Mouse (Mus musculus): ENCODE results near the gene Ctsa. TPM values are rescaled to one million over a fixed set of nuclear protein-coding genes. Genes with fewer than 3 reads are reported as not detected.

Gene Ctsa
- 36.8 TPM for polyA plus RNA-seq (2014; fragmentation: Illumina TruSeq; extraction: RNeasy Lipid Tissue Mini Kit (QIAGEN cat#74804))

GRCm38 (mm10) chr2:164832748-164833301 lies at the start of gene Ctsa:
Gene Ctsa, plus strand, starts transcription at chr2:164832873.

GRCm38 (mm10) chr2:164785481-164786387 lies 46.9 kb upstream of the Ctsa start, which contains the start of gene Snx21:
Gene Snx21, plus strand, starts transcription at chr2:164785823.

GRCm38 (mm10) chr2:164804533-164805331 lies 27.9 kb upstream of the Ctsa start, which contains the start of the genes Acot8 and Zswim3:
Gene Acot8, minus strand, starts transcription at chr2:164804882.
Gene Zswim3, plus strand, starts transcription at chr2:164805098.

GRCm38 (mm10) chr2:164822636-164823165 lies 10.0 kb upstream of the Ctsa start, which contains the start of gene Zswim1:
Gene Zswim1, plus strand, starts transcription at chr2:164822686.

GRCm38 (mm10) chr2:164828437-164828836 lies 4.2 kb upstream of the Ctsa start, which contains the start of gene Spata25:
Gene Spata25, minus strand, starts transcription at chr2:164828537.

GRCm38 (mm10) chr2:164833314-164833959 lies 764 bp downstream of the Ctsa start, which contains the start of gene Neurl2:
Gene Neurl2, minus strand, starts transcription at chr2:164833456.

GRCm38 (mm10) chr2:164857101-164857821 lies 24.6 kb downstream of the Ctsa start, which contains the start of gene Pltp:
Gene Pltp, minus strand, starts transcription at chr2:164857711.

GRCm38 (mm10) chr2:164879228-164879567 lies 46.5 kb downstream of the Ctsa start, which contains the start of gene Pcif1:
Gene Pcif1, plus strand, starts transcription at chr2:164879304.

Other genes with a start within 250 kb of the Ctsa start
- 0.66 TPM for gene Wfdc6a, start 247.4 kb upstream of the Ctsa start, polyA plus RNA-seq (2014; fragmentation: Illumina TruSeq; extraction: RNeasy Lipid Tissue Mini Kit (QIAGEN cat#74804))
- gene Eppin, start 239.3 kb upstream of the Ctsa start, polyA plus RNA-seq (2014; fragmentation: Illumina TruSeq; extraction: RNeasy Lipid Tissue Mini Kit (QIAGEN cat#74804)) = not detected
- not detected for gene Wfdc6b, start 219.4 kb upstream of the Ctsa start, polyA plus RNA-seq (2014; fragmentation: Illumina TruSeq; extraction: RNeasy Lipid Tissue Mini Kit (QIAGEN cat#74804))
- not detected for gene Wfdc8, start 219.2 kb upstream of the Ctsa start, polyA plus RNA-seq (2014; fragmentation: Illumina TruSeq; extraction: RNeasy Lipid Tissue Mini Kit (QIAGEN cat#74804))
- not detected for gene Wfdc16, start 194.1 kb upstream of the Ctsa start, polyA plus RNA-seq (2014; fragmentation: Illumina TruSeq; extraction: RNeasy Lipid Tissue Mini Kit (QIAGEN cat#74804))
- gene Wfdc10, start 176.8 kb upstream of the Ctsa start, polyA plus RNA-seq (2014; fragmentation: Illumina TruSeq; extraction: RNeasy Lipid Tissue Mini Kit (QIAGEN cat#74804)) = 4.0 TPM
- not detected for gene Wfdc9, start 176.3 kb upstream of the Ctsa start, polyA plus RNA-seq (2014; fragmentation: Illumina TruSeq; extraction: RNeasy Lipid Tissue Mini Kit (QIAGEN cat#74804))
- gene Wfdc11, start 158.8 kb upstream of the Ctsa start, polyA plus RNA-seq (2014; fragmentation: Illumina TruSeq; extraction: RNeasy Lipid Tissue Mini Kit (QIAGEN cat#74804)) = not detected
- not detected for gene Wfdc13, start 147.8 kb upstream of the Ctsa start, polyA plus RNA-seq (2014; fragmentation: Illumina TruSeq; extraction: RNeasy Lipid Tissue Mini Kit (QIAGEN cat#74804))
- not detected for gene Spint4, start 134.4 kb upstream of the Ctsa start, polyA plus RNA-seq (2014; fragmentation: Illumina TruSeq; extraction: RNeasy Lipid Tissue Mini Kit (QIAGEN cat#74804))
- not detected for gene Spint5, start 117.6 kb upstream of the Ctsa start, polyA plus RNA-seq (2014; fragmentation: Illumina TruSeq; extraction: RNeasy Lipid Tissue Mini Kit (QIAGEN cat#74804))
- 0.57 TPM for gene Wfdc3, start 86.9 kb upstream of the Ctsa start, polyA plus RNA-seq (2014; fragmentation: Illumina TruSeq; extraction: RNeasy Lipid Tissue Mini Kit (QIAGEN cat#74804))
- gene Dnttip1, start 86.9 kb upstream of the Ctsa start, polyA plus RNA-seq (2014; fragmentation: Illumina TruSeq; extraction: RNeasy Lipid Tissue Mini Kit (QIAGEN cat#74804)) = 5.2 TPM
- gene Ube2c, start 63.0 kb upstream of the Ctsa start, polyA plus RNA-seq (2014; fragmentation: Illumina TruSeq; extraction: RNeasy Lipid Tissue Mini Kit (QIAGEN cat#74804)) = 21.0 TPM
- gene Tnnc2, start 52.9 kb upstream of the Ctsa start, polyA plus RNA-seq (2014; fragmentation: Illumina TruSeq; extraction: RNeasy Lipid Tissue Mini Kit (QIAGEN cat#74804)) = not detected
- 2.3 TPM for gene Snx21, start 47.0 kb upstream of the Ctsa start, polyA plus RNA-seq (2014; fragmentation: Illumina TruSeq; extraction: RNeasy Lipid Tissue Mini Kit (QIAGEN cat#74804))
- gene Acot8, start 28.0 kb upstream of the Ctsa start, polyA plus RNA-seq (2014; fragmentation: Illumina TruSeq; extraction: RNeasy Lipid Tissue Mini Kit (QIAGEN cat#74804)) = not detected
- gene Zswim3, start 27.8 kb upstream of the Ctsa start, polyA plus RNA-seq (2014; fragmentation: Illumina TruSeq; extraction: RNeasy Lipid Tissue Mini Kit (QIAGEN cat#74804)) = 3.5 TPM
- gene Zswim1, start 10.2 kb upstream of the Ctsa start, polyA plus RNA-seq (2014; fragmentation: Illumina TruSeq; extraction: RNeasy Lipid Tissue Mini Kit (QIAGEN cat#74804)) = 3.2 TPM
- gene Spata25, start 4.3 kb upstream of the Ctsa start, polyA plus RNA-seq (2014; fragmentation: Illumina TruSeq; extraction: RNeasy Lipid Tissue Mini Kit (QIAGEN cat#74804)) = not detected
- gene Neurl2, start 583 bp downstream of the Ctsa start, polyA plus RNA-seq (2014; fragmentation: Illumina TruSeq; extraction: RNeasy Lipid Tissue Mini Kit (QIAGEN cat#74804)) = not detected
- 3.1 TPM for gene Pltp, start 24.8 kb downstream of the Ctsa start, polyA plus RNA-seq (2014; fragmentation: Illumina TruSeq; extraction: RNeasy Lipid Tissue Mini Kit (QIAGEN cat#74804))
- 4.6 TPM for gene Pcif1, start 46.4 kb downstream of the Ctsa start, polyA plus RNA-seq (2014; fragmentation: Illumina TruSeq; extraction: RNeasy Lipid Tissue Mini Kit (QIAGEN cat#74804))
- not detected for gene Zfp335, start 78.9 kb downstream of the Ctsa start, polyA plus RNA-seq (2014; fragmentation: Illumina TruSeq; extraction: RNeasy Lipid Tissue Mini Kit (QIAGEN cat#74804))
- gene Mmp9, start 107.9 kb downstream of the Ctsa start, polyA plus RNA-seq (2014; fragmentation: Illumina TruSeq; extraction: RNeasy Lipid Tissue Mini Kit (QIAGEN cat#74804)) = 8.1 TPM
- 1.5 TPM for gene Slc12a5, start 127.9 kb downstream of the Ctsa start, polyA plus RNA-seq (2014; fragmentation: Illumina TruSeq; extraction: RNeasy Lipid Tissue Mini Kit (QIAGEN cat#74804))
- gene Ncoa5, start 202.0 kb downstream of the Ctsa start, polyA plus RNA-seq (2014; fragmentation: Illumina TruSeq; extraction: RNeasy Lipid Tissue Mini Kit (QIAGEN cat#74804)) = 19.7 TPM
- not detected for gene Cd40, start 222.8 kb downstream of the Ctsa start, polyA plus RNA-seq (2014; fragmentation: Illumina TruSeq; extraction: RNeasy Lipid Tissue Mini Kit (QIAGEN cat#74804))

Data from ovary, adult 10 weeks (tissue).